Mouse (Mus musculus) CH12.LX (cell line): ENCODE data around the gene Theg.

Experiments
- CHD1 ChIP-seq: IDR thresholded peaks from 2 replicates; pipeline ENCODE4 v1.6.1; 2012; ENCODE audit warnings: low read depth, low read length, improper control_type of control experiment, inconsistent platforms
- CHD2 ChIP-seq: IDR thresholded peaks from 2 replicates; pipeline ENCODE4 v1.6.1; 2011; ENCODE audit warnings: low read length, improper control_type of control experiment
- CTCF ChIP-seq, 2 experiments: IDR thresholded peaks in 1 of 2; conservative IDR thresholded peaks in 1 of 2; 2 replicates each; pipeline ENCODE4 v1.5.1; 2011 to 2012; ENCODE audit warnings: low read depth in 2 of 2, low read length in 2 of 2, improper control_type of control experiment in 1 of 2, inconsistent platforms in 1 of 2, mild to moderate bottlenecking in 1 of 2, moderate library complexity in 1 of 2
- EP300 ChIP-seq: IDR thresholded peaks from 2 replicates; pipeline ENCODE4 v1.6.1; 2011; ENCODE audit warnings: low read length, improper control_type of control experiment
- HCFC1 ChIP-seq: IDR thresholded peaks from 2 replicates; pipeline ENCODE4 v1.6.1; 2012; ENCODE audit warnings: low read depth, mild to moderate bottlenecking, inconsistent platforms, low read length, improper control_type of control experiment
- MAFK ChIP-seq: IDR thresholded peaks from 2 replicates; pipeline ENCODE4 v1.6.1; 2011; ENCODE audit warnings: low read length, improper control_type of control experiment; ENCODE audit not compliant: insufficient replicate concordance
- MXI1 ChIP-seq: IDR thresholded peaks from 2 replicates; pipeline ENCODE4 v1.6.1; 2011; ENCODE audit warnings: mild to moderate bottlenecking, low read depth, low read length, improper control_type of control experiment
- NRF1 ChIP-seq: IDR thresholded peaks from 2 replicates; pipeline ENCODE4 v1.6.1; 2014; ENCODE audit warnings: low read depth, mild to moderate bottlenecking, inconsistent platforms, low read length, improper control_type of control experiment, moderate library complexity
- POLR2A ChIP-seq: IDR thresholded peaks from 2 replicates; pipeline ENCODE4 v1.6.1; 2011; ENCODE audit warnings: low read depth, mild to moderate bottlenecking, improper control_type of control experiment, low read length
- POLR2AphosphoS2 ChIP-seq: IDR thresholded peaks from 2 replicates; pipeline ENCODE4 v1.6.1; 2011; ENCODE audit warnings: low read depth, low read length, improper control_type of control experiment
- TBP ChIP-seq: conservative IDR thresholded peaks from 2 replicates; pipeline ENCODE4 v1.6.1; 2011; ENCODE audit warnings: low read depth, low read length, improper control_type of control experiment
- TCF12 ChIP-seq: IDR thresholded peaks from 2 replicates; pipeline ENCODE4 v1.6.1; 2014; ENCODE audit warnings: low read depth, mild to moderate bottlenecking, inconsistent platforms, low read length, improper control_type of control experiment
- USF1 ChIP-seq: IDR thresholded peaks from 2 replicates; pipeline ENCODE4 v1.6.1; 2014; ENCODE audit warnings: low read depth, mild to moderate bottlenecking, inconsistent platforms, low read length, improper control_type of control experiment

DNA sequence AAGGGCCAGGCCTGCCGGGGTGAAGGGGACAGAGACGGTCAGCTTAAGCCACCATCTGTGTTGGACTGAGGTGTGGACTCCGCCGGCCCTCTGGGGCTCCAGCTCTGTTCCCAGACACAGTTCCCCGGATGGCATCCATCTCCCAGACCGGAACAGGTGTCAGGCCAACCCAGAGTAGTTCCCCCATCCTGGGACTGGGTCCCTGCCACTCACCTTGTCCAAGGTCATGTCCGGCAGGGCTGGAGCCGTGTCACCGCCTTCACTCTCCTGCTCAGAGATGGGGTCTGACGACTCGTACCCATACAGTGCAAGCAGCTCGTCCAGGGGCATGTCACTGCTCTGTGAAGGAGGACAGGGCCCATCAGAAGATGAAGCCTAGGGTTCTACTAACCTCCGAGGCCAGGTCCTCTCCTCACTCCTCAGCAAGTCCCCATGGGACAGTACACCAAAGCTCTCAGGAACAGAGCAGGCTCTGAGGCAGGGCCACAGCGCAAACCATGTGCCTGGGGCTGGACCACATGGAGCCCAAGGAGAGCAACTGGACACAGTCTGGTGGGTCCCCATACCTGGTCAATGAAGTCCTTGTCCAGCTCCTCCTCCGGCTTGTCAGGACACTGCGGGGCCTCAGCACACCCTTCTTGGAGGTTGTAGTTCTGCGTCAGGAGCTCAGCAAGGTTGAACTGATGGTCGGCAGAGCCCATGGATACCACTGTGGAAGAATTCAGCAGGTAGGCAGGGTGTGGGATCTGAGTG, 38.0 kb downstream of the Theg start:
- TF ChIP-seq CTCF (conservative IDR thresholded peaks at IDR 0.05 in 1 of 2, IDR thresholded peaks at IDR 0.05 in 1 of 2; ENCODE audit: low read depth in 2 of 2, low read length in 2 of 2) (no peak), TBP (no peak), USF1 (no peak), POLR2AphosphoS2 (no peak), EP300 (no peak), MAFK (no peak), TCF12 (no peak), MXI1 (no peak), CHD1 (no peak), NRF1 (no peak), HCFC1 (no peak), POLR2A (no peak), CHD2 (no peak)
